ENCODE assay signal across 9 mouse cellular contexts in genomic region chr10:45446215-45446614, GRCm38 (mm10). TPM values are rescaled to one million over a fixed set of nuclear protein-coding genes. Genes with fewer than 3 reads are reported as not detected.
DNase-seq lines count a peak whose midpoint lies in the region; ATAC-seq and TF ChIP-seq lines count a peak whose summit lies in the region.
"Had no signal": no experiment of that assay in that cellular context is flagged by ENCODE, and none has a peak within 500 bp of the region (broad histone marks: within the 10 kb centered on the region; RNA-seq: fewer than 3 reads in every experiment).

No protein-coding gene starts in this region.

- no peak overlapping the region for H3K9ac ChIP-seq in kidney, postnatal 0 days (ENCODE audit: low read depth, low read length)
- H3K9ac ChIP-seq in intestine, embryonic 15.5 days, result no peak overlapping the region
- peak overlapping the region; percentile 70 for H3K9ac ChIP-seq in neural tube, embryonic 13.5 days

- 10% methylated on average over 8 of the region's 8 CpGs for WGBS in kidney, postnatal 0 days
- WGBS in embryonic facial prominence, embryonic 10.5 days, result 7% methylated on average over 8 of the region's 8 CpGs
- WGBS in intestine, embryonic 15.5 days, result 5% methylated on average over 8 of the region's 8 CpGs
- WGBS in neural tube, embryonic 13.5 days, result 3% methylated on average over 8 of the region's 8 CpGs

- no peaks in the 10 kb centered on the region for H3K4me1 ChIP-seq in kidney, postnatal 0 days (replicated peaks; ENCODE audit: insufficient read depth, low read length)
- peaks cover 21% of the 10 kb centered on the region for H3K4me1 ChIP-seq in embryonic facial prominence, embryonic 10.5 days
- no peaks in the 10 kb centered on the region for H3K4me1 ChIP-seq in intestine, embryonic 15.5 days (replicated peaks)
- peaks cover 13% of the 10 kb centered on the region for H3K4me1 ChIP-seq in neural tube, embryonic 13.5 days (replicated peaks)

- no peak overlapping the region for H3K27ac ChIP-seq in kidney, postnatal 0 days
- peak overlapping the region; percentile 74 for H3K27ac ChIP-seq in embryonic facial prominence, embryonic 10.5 days (replicated peaks)
- no peak overlapping the region for H3K27ac ChIP-seq in intestine, embryonic 15.5 days
- peak overlapping the region; percentile 86 for H3K27ac ChIP-seq in neural tube, embryonic 13.5 days (replicated peaks)

- H3K27me3 ChIP-seq in kidney, postnatal 0 days (ENCODE audit: insufficient read depth, low read length), result no peaks in the 10 kb centered on the region
- no peaks in the 10 kb centered on the region for H3K27me3 ChIP-seq in embryonic facial prominence, embryonic 10.5 days (replicated peaks; ENCODE audit: low read depth, poor library complexity, severe bottlenecking)
- no peaks in the 10 kb centered on the region for H3K27me3 ChIP-seq in intestine, embryonic 15.5 days (replicated peaks)
- H3K27me3 ChIP-seq in neural tube, embryonic 13.5 days, result no peaks in the 10 kb centered on the region

- DNase-seq in kidney, postnatal 0 days (ENCODE audit: low spot score), result no peak
- no peak for DNase-seq in kidney, adult 18-20 months
- no peak for DNase-seq in embryonic facial prominence, embryonic 10.5 days (ENCODE audit: low spot score)
- DNase-seq in layer of hippocampus, adult 18-20 months (ENCODE audit: low spot score in 2 of 2), result no peak
- no peak for DNase-seq in ovary, postnatal 36 days (ENCODE audit: low spot score)
- DNase-seq in layer of hippocampus, postnatal 14 days (ENCODE audit: low spot score in 2 of 2), result no peak

- TF ChIP-seq CTCF in kidney, postnatal 0 days (IDR thresholded peaks at IDR 0.05; ENCODE audit: low read depth), result no peak

- no peak overlapping the region for H3K4me3 ChIP-seq in kidney, postnatal 0 days (replicated peaks; ENCODE audit: low read depth, low read length)
- peak overlapping the region; percentile 41 for H3K4me3 ChIP-seq in embryonic facial prominence, embryonic 10.5 days
- H3K4me3 ChIP-seq in intestine, embryonic 15.5 days (replicated peaks), result peak overlapping the region; percentile 23; the same call in 1 of the 2 replicates
- peak overlapping the region; percentile 31 for H3K4me3 ChIP-seq in neural tube, embryonic 13.5 days

- ATAC-seq in kidney, postnatal 0 days (replicated peaks; ENCODE audit: low FRiP score, low read depth), result no peak
- ATAC-seq in intestine, embryonic 15.5 days, result no peak
- ATAC-seq in neural tube, embryonic 13.5 days (ENCODE audit: low read depth), result peak; percentile 77

- H3K36me3 ChIP-seq in kidney, postnatal 0 days (ENCODE audit: insufficient read depth, low read length), result no peaks in the 10 kb centered on the region
- peaks cover 14% of the 10 kb centered on the region for H3K36me3 ChIP-seq in embryonic facial prominence, embryonic 10.5 days (replicated peaks)
- no peaks in the 10 kb centered on the region for H3K36me3 ChIP-seq in intestine, embryonic 15.5 days
- H3K36me3 ChIP-seq in neural tube, embryonic 13.5 days, result no peaks in the 10 kb centered on the region

- H3K9me3 ChIP-seq in kidney, postnatal 0 days (replicated peaks; ENCODE audit: low read length), result no peaks in the 10 kb centered on the region
- no peaks in the 10 kb centered on the region for H3K9me3 ChIP-seq in embryonic facial prominence, embryonic 10.5 days
- no peaks in the 10 kb centered on the region for H3K9me3 ChIP-seq in intestine, embryonic 15.5 days
- H3K9me3 ChIP-seq in neural tube, embryonic 13.5 days, result no peaks in the 10 kb centered on the region

- H3K4me2 ChIP-seq in kidney, postnatal 0 days (ENCODE audit: low read length), result peak overlapping the region; percentile 41
- H3K4me2 ChIP-seq in intestine, embryonic 15.5 days (replicated peaks), result peak overlapping the region; percentile 49
- H3K4me2 ChIP-seq in neural tube, embryonic 13.5 days, result peak overlapping the region; percentile 56

RNA-seq across cellular contexts. Expression of gene Lin28b, which starts 40.0 kb away (rescaled TPM):
- polyA plus RNA-seq in kidney, postnatal 0 days (2015; fragmentation: Nextera tagmentation; extraction: Ambion mirVana), result 0.08 and 0.14 TPM in 2 replicates
- 42.2 and 52.5 TPM in 2 replicates for polyA plus RNA-seq in embryonic facial prominence, embryonic 10.5 days (2016; fragmentation: Nextera tagmentation; extraction: Ambion mirVana)
- 0.92 and 1.2 TPM in 2 replicates for polyA plus RNA-seq in intestine, embryonic 15.5 days (2015; fragmentation: Nextera tagmentation; extraction: Ambion mirVana)
- 9.1 TPM in 2 replicates for polyA plus RNA-seq in neural tube, embryonic 13.5 days (2015; fragmentation: Nextera tagmentation; extraction: Ambion mirVana)
- 1 to 10 TPM; 1.8 to 2.1 TPM for total RNA-seq in layer of hippocampus, adult 18-20 months (2021)
- 1 to 10 TPM; 1.1 to 1.6 TPM for total RNA-seq in layer of hippocampus, postnatal 14 days (2021)
- polyA plus RNA-seq: large intestine, adult 2 months had no signal

Comparison
In these comparisons a context has a peak if more than half of its experiments do, and no peak if none do; other contexts are left out.
1. H3K27ac ChIP-seq: peak in embryonic facial prominence, embryonic 10.5 days (single experiment) and neural tube, embryonic 13.5 days (single experiment); none in kidney, postnatal 0 days (single experiment) and intestine, embryonic 15.5 days (single experiment).
2. Peak in every context shown above with its lines, with median percentiles within 50 percentile points of each other: H3K4me2 ChIP-seq.